In genomic region chr3:79218566-79219051, GRCm38 (mm10) we compare ENCODE assay signal across 13 mouse cellular contexts.
DNase-seq lines count a peak whose midpoint lies in the region; ATAC-seq and TF ChIP-seq lines count a peak whose summit lies in the region.
"Had no signal": no experiment of that assay in that cellular context is flagged by ENCODE, and none has a peak within 500 bp of the region (broad histone marks: within the 10 kb centered on the region; RNA-seq: fewer than 3 reads in every experiment).

No protein-coding gene starts in this region.

- 16% methylated on average over 4 of the region's 4 CpGs for WGBS in hindbrain, postnatal 0 days

- no peak overlapping the region for H3K9ac ChIP-seq in ES-Bruce4 (ENCODE audit: low read depth, poor library complexity, severe bottlenecking)
- no peak overlapping the region for H3K9ac ChIP-seq in ES-E14 (ENCODE audit: insufficient read depth, low read depth, low read length, poor library complexity, severe bottlenecking)
- H3K9ac ChIP-seq in hindbrain, postnatal 0 days (replicated peaks; ENCODE audit: low read length), result no peak overlapping the region

- H3K4me1 ChIP-seq in ES-Bruce4 (ENCODE audit: control insufficient read depth, insufficient read depth, low read length), result peaks cover 4% of the 10 kb centered on the region
- H3K4me1 ChIP-seq in ES-E14 (ENCODE audit: control insufficient read depth in 2 of 2, insufficient read depth in 2 of 2, low read length in 2 of 2, poor library complexity in 1 of 2), result peaks cover 6 to 13% of the 10 kb centered on the region in 2 experiments
- H3K4me1 ChIP-seq in hindbrain, postnatal 0 days (ENCODE audit: insufficient read depth, low read length), result peaks cover 7% of the 10 kb centered on the region; the same call in 1 of the 2 replicates

- H3K36me3 ChIP-seq in ES-Bruce4 (ENCODE audit: control insufficient read depth, insufficient read depth, low read length, poor library complexity, severe bottlenecking) (no peaks in the 10 kb centered on the region), ES-E14 (ENCODE audit: control insufficient read depth, insufficient read depth, low read length, poor library complexity, severe bottlenecking) (no peaks in the 10 kb centered on the region; the same call in 1 of the 2 replicates)
- H3K36me3 ChIP-seq in hindbrain, postnatal 0 days (ENCODE audit: insufficient read depth, low read length), result no peaks in the 10 kb centered on the region
- H3K36me3 ChIP-seq: limb, embryonic 10.5 days had no signal

- no peak overlapping the region for H3K4me3 ChIP-seq in ES-Bruce4 (ENCODE audit: low read depth, low read length)
- H3K4me3 ChIP-seq in ES-E14 (ENCODE audit: insufficient read depth in 1 of 2, low read depth in 1 of 2, low read length in 2 of 2, poor library complexity in 1 of 2, severe bottlenecking in 1 of 2), result no peak overlapping the region
- no peak overlapping the region for H3K4me3 ChIP-seq in hindbrain, postnatal 0 days (ENCODE audit: low read length)
- H3K4me3 ChIP-seq: erythroblast, embryonic 14.5 days; limb, embryonic 10.5 days; megakaryocyte, embryonic 14.5 days had no signal

- no peak for ATAC-seq in hindbrain, postnatal 0 days
- ATAC-seq: inflammation-experienced regulatory T-cells, adult 6 months had no signal

- H3K27ac ChIP-seq in ES-Bruce4 (ENCODE audit: insufficient read depth, low read length) (peak overlapping the region; percentile 59; the same call in 1 of the 2 replicates), ES-E14 (ENCODE audit: insufficient read depth, low read depth, low read length, poor library complexity, severe bottlenecking) (no peak overlapping the region; the same call in 1 of the 2 replicates)
- H3K27ac ChIP-seq in hindbrain, postnatal 0 days, result peak overlapping the region; percentile 4; the same call in 1 of the 2 replicates
- H3K27ac ChIP-seq: limb, embryonic 10.5 days had no signal

- TF ChIP-seq CTCF in ES-Bruce4 (IDR thresholded peaks at IDR 0.05; ENCODE audit: low read depth, low read length), result no peak
- TF ChIP-seq CTCF in hindbrain, postnatal 0 days (IDR thresholded peaks at IDR 0.05; ENCODE audit: low read depth), result no peak

- no peaks in the 10 kb centered on the region for H3K27me3 ChIP-seq in ES-Bruce4 (ENCODE audit: control insufficient read depth, insufficient read depth, low read length, poor library complexity, severe bottlenecking)
- H3K27me3 ChIP-seq in hindbrain, postnatal 0 days (ENCODE audit: insufficient read depth, low read length), result no peaks in the 10 kb centered on the region
- H3K27me3 ChIP-seq: megakaryocyte, embryonic 14.5 days had no signal

- H3K9me3 ChIP-seq in ES-Bruce4 (replicated peaks; ENCODE audit: control insufficient read depth, insufficient read depth, low read length, poor library complexity, severe bottlenecking) (no peaks in the 10 kb centered on the region), ES-E14 (ENCODE audit: control insufficient read depth, insufficient read depth, low read depth, low read length) (no peaks in the 10 kb centered on the region)
- H3K9me3 ChIP-seq in hindbrain, postnatal 0 days (ENCODE audit: low read length), result no peaks in the 10 kb centered on the region
- H3K9me3 ChIP-seq: limb, embryonic 10.5 days; megakaryocyte, embryonic 14.5 days had no signal

- DNase-seq in kidney, adult 18-20 months, result peak; percentile 35
- no peak for DNase-seq in kidney, postnatal 10 days
- peak; percentile 54 for DNase-seq in ES-E14 (ENCODE audit: low read depth, low spot score)
- no peak for DNase-seq in hindbrain, postnatal 0 days (ENCODE audit: low spot score)
- DNase-seq in urinary bladder, postnatal 36 days (ENCODE audit: low spot score in 2 of 2), result no peak
- DNase-seq in frontal cortex, adult 2 months (ENCODE audit: extremely low spot score in 1 of 2, low spot score in 1 of 2), result no peak
- DNase-seq: cerebellum, adult 11 months; thymus, postnatal 36 days had no signal

- no peak overlapping the region for H3K4me2 ChIP-seq in hindbrain, postnatal 0 days (ENCODE audit: low read depth, low read length)

- TF ChIP-seq EP300 in ES-Bruce4 (IDR thresholded peaks at IDR 0.05; ENCODE audit: insufficient read depth, low read depth, low read length), result peak; percentile 48

- TF ChIP-seq POLR2A in ES-Bruce4 (IDR thresholded peaks at IDR 0.05; ENCODE audit: insufficient read depth, low read length), result no peak

- in situ Hi-C loops in ES-E14 (cut with MboI; ENCODE audit: low sequenced_read_pairs in 2 of 2, unreplicated experiment in 2 of 2), result loop anchor here (25.0 kb wide), 2 partner anchors 219 to 369 kb away; partner anchors contain the start of gene Ppid (in 2 of the 2)

TF ChIP-seq in ES-E14, 5 proteins besides CTCF, POLR2A, EP300 and RAD21:
- no peak for TF ChIP-seq MAFK (IDR thresholded peaks at IDR 0.05; ENCODE audit: insufficient read depth, low read depth, low read length)
- TF ChIP-seq HCFC1 (IDR thresholded peaks at IDR 0.05; ENCODE audit: borderline replicate concordance, insufficient read depth, low read length), result no peak
- no peak for TF ChIP-seq CHD2 (IDR thresholded peaks at IDR 0.05; ENCODE audit: low read depth, low read length)
- no peak for TF ChIP-seq ZC3H11A (IDR thresholded peaks at IDR 0.05; ENCODE audit: borderline replicate concordance, low read depth, low read length)
- TF ChIP-seq ZNF384 (IDR thresholded peaks at IDR 0.05; ENCODE audit: low read depth, low read length), result no peak

Comparison
In these comparisons a context has a peak if more than half of its experiments do, and no peak if none do; other contexts are left out.
1. DNase-seq: peak in kidney, adult 18-20 months (single experiment) and ES-E14 (single experiment); none in kidney, postnatal 10 days (single experiment), hindbrain, postnatal 0 days (single experiment), urinary bladder, postnatal 36 days (0 of 2) and frontal cortex, adult 2 months (0 of 2).